Mouse (Mus musculus) forebrain, embryonic 12.5 days (tissue): ENCODE results near the gene Zfyve26. TPM values are rescaled to one million over a fixed set of nuclear protein-coding genes. Genes with fewer than 3 reads are reported as not detected.
"Not testable (repeated sequence)": the region's sequence is repeated elsewhere in the genome, so short reads cannot be mapped to it uniquely, and the experiment has no call there.

ENCODE experiments used
- ATAC-seq: fragments of 200-750 bp; cut with Nextera tagmentation; 2 replicates; pipeline ENCODE4 v1.8.0; 2017; ENCODE audit warnings: moderate TSS enrichment; ENCODE audit not compliant: low FRiP score
- H3K27ac ChIP-seq: fragments of 300-500 bp; sonication (generic); 2 replicates; pipeline ENCODE4 v1.5.1; 2016; ENCODE audit warnings: mild to moderate bottlenecking
- H3K27me3 ChIP-seq: fragments of 300-500 bp; sonication (generic); 2 replicates; pipeline ENCODE4 v1.6.1; 2016; ENCODE audit warnings: mild to moderate bottlenecking
- H3K36me3 ChIP-seq: fragments of 300-500 bp; sonication (generic); replicated peaks from 2 replicates; pipeline ENCODE4 v1.6.1; 2016; ENCODE audit warnings: mild to moderate bottlenecking
- H3K4me1 ChIP-seq: fragments of 300-500 bp; sonication (generic); 2 replicates; pipeline ENCODE4 v1.6.1; 2016
- H3K4me2 ChIP-seq: fragments of 300-500 bp; sonication (generic); 2 replicates; pipeline ENCODE4 v1.6.1; 2016; ENCODE audit warnings: mild to moderate bottlenecking, moderate library complexity
- H3K4me3 ChIP-seq: fragments of 300-500 bp; sonication (generic); replicated peaks from 2 replicates; pipeline ENCODE4 v1.5.1; 2016; ENCODE audit warnings: mild to moderate bottlenecking
- H3K9ac ChIP-seq: fragments of 300-500 bp; sonication (generic); 2 replicates; pipeline ENCODE4 v1.6.1; 2016; ENCODE audit warnings: mild to moderate bottlenecking
- H3K9me3 ChIP-seq: fragments of 300-500 bp; sonication (generic); 2 replicates; pipeline ENCODE4 v1.6.1; 2016
- WGBS: fragments of 180-500 bp; shearing (Covaris S2); methylation state at CpG from one replicate; pipeline ENCODE4 v1.1.7; 2016; 5-methylcytosine and 5-hydroxymethylcytosine counted together
- polyA plus RNA-seq: library from polyadenylated mRNA; unstranded; fragments of >200 nt; fragmentation: Nextera tagmentation; extraction: Ambion mirVana; gene quantifications from 2 replicates; pipeline ENCODE4 v1.2.1, GENCODE M21; 2016

Zfyve26 gene
- polyA plus RNA-seq, 1 experiment from 2014 or later = 15.2 TPM

DNA sequence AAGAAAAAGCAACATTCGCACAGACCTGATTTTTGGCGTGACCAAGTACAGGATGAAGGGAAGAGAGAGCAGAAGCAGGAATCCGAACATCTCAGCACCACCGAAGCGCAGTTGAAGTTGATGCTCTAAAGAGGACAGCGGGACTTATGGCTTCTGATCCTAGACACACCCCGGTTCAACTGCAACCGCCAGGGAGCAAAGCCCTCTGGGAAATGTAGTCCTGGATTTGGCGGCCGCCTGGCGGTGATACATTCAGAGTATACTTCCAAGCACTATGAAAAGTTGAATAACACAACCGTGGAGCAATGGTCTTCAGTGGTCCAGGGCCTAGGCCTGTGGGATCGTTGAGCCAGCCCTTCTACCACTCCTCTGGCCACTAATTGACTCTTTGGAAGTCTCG, 104.4 kb downstream of the Zfyve26 start:
- Histone ChIP-seq H3K4me1 (peaks cover 20% of the 10 kb centered on the region), H3K9ac (peak overlapping the region; percentile 79), H3K27ac (0 out of 2 replicates have a peak overlapping the region, but pooled peaks have one; percentile 65), H3K9me3 (no peaks in the 10 kb centered on the region), H3K36me3 (peaks cover 16% of the 10 kb centered on the region), H3K4me2 (peak overlapping the region; percentile 81), H3K27me3 (no peaks in the 10 kb centered on the region), H3K4me3 (peak overlapping the region; percentile 74)
- ATAC-seq = peak; percentile 84
- WGBS = 4% methylated on average over 14 of the region's 14 CpGs

DNA sequence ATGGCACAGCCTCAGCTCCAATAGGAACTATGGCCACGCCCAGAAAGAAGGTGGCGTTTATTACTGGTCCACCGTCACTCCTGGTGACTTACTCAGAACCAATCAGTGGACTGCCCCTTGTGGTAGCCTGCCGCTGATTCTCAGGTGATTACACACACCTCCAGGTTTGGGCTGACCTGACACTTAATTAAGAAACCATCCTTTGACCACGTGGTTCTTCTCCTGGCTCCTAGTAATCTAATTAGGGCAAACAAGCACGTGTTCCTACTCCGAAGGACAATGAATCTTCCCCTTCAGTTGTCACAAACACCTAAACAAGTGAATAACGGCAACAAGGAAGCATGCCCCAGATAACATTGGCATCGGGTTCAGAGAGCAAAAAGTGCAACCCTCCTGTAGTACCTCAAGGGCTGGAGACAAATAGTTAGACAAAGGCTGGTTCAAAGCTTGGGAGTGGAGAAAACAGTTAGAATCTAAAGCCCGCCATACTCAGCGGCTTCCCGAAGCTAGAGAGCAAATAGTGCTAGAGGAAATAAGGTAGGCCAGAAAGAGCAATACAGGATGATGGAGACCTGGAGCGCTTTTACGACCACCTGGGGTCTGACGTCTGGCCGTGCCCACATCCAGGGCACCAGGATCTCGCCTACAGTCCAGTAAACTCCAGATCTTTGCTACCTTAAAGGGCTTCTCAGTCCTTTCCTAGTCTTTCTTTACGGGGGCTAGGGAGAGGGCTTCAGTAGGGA, 105.0 kb downstream of the Zfyve26 start:
- Histone ChIP-seq H3K4me2 (peak overlapping the region; percentile 81), H3K27ac (peak overlapping the region; percentile 65), H3K4me1 (peaks cover 20% of the 10 kb centered on the region), H3K9me3 (no peaks in the 10 kb centered on the region), H3K9ac (peak overlapping the region; percentile 79), H3K27me3 (no peaks in the 10 kb centered on the region), H3K4me3 (peak overlapping the region; percentile 74), H3K36me3 (peaks cover 22% of the 10 kb centered on the region)
- peak; percentile 93 for ATAC-seq
- under 1% methylated on average over 18 of the region's 18 CpGs for WGBS

DNA sequence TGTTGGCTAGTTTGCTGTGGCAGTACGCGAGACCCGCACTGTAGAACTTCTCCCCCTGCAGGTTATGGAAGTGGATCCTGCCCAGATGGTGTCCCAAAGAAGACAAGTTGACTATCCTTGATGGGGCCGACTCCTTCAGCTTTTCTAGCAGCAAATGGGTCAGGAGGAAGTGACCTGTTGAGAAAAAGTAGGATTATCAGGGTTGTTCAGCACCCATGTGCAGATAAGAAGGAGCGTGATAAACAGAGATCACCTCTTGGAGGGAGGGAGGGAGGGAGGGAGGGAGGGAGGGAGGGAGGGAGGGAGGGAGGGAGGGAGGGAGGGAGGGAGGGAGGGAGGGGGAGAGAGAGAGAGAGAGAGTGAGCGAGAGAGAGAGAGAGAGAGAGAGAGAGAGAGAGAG, 110.9 kb downstream of the Zfyve26 start:
- not testable (repeated sequence) for H3K27ac ChIP-seq, H3K9me3 ChIP-seq, H3K27me3 ChIP-seq, H3K4me2 ChIP-seq, H3K4me1 ChIP-seq, ATAC-seq, H3K9ac ChIP-seq, H3K4me3 ChIP-seq
- 86% methylated on average over 5 of the region's 6 CpGs for WGBS
- peaks cover 74% of the 10 kb centered on the region for H3K36me3 ChIP-seq

Other genes starting within 250 kb of the Zfyve26 start
- gene Pigh, start 206.7 kb downstream of the Zfyve26 start, polyA plus RNA-seq = 28.7 and 29.9 TPM in 2 replicates
- gene Arg2, start 165.5 kb downstream of the Zfyve26 start, polyA plus RNA-seq = 8.5 and 9.9 TPM in 2 replicates
- 108 and 109 TPM in 2 replicates for gene Vti1b, start 123.6 kb downstream of the Zfyve26 start, polyA plus RNA-seq
- 23.7 and 25.2 TPM in 2 replicates for gene Rdh11, start 104.0 kb downstream of the Zfyve26 start, polyA plus RNA-seq
- gene Rdh12, start 87.4 kb downstream of the Zfyve26 start, polyA plus RNA-seq = 1.4 and 1.5 TPM in 2 replicates
- 7.2 and 7.7 TPM in 2 replicates for gene Rad51b, start 978 bp upstream of the Zfyve26 start, polyA plus RNA-seq